Mouse (Mus musculus): ENCODE measurements around the gene Gm10722. TPM values are rescaled to one million over a fixed set of nuclear protein-coding genes. Genes with fewer than 3 reads are reported as not detected.
A peak's percentile ranks its signal among the peaks of the same experiment; 100 is the strongest.
"Not testable (repeated sequence)": the region's sequence is repeated elsewhere in the genome, so short reads cannot be mapped to it uniquely, and the experiment has no call there.

Gm10722 gene
- polyA plus RNA-seq, 1 experiment from 2014 or later = not detected

GRCm38 (mm10) chr9:3026741-3027140 is 26.0 kb downstream of the Gm10722 start:
- H3K4me3 ChIP-seq (replicated peaks); ATAC-seq (ENCODE audit: insufficient number of reproducible peaks, low FRiP score, low TSS enrichment, low read depth); H3K36me3 ChIP-seq; H3K4me1 ChIP-seq; H3K4me2 ChIP-seq (replicated peaks); H3K9ac ChIP-seq; H3K27me3 ChIP-seq; H3K9me3 ChIP-seq (replicated peaks); H3K27ac ChIP-seq (replicated peaks): not testable (repeated sequence)
- WGBS = 67% methylated on average over 9 of the region's 9 CpGs

- not testable (repeated sequence) for H3K27ac ChIP-seq (replicated peaks); H3K4me2 ChIP-seq (replicated peaks); H3K36me3 ChIP-seq; H3K4me1 ChIP-seq; H3K27me3 ChIP-seq; H3K9me3 ChIP-seq (replicated peaks); H3K9ac ChIP-seq; H3K4me3 ChIP-seq (replicated peaks)
- 69% methylated on average over 9 of the region's 9 CpGs for WGBS
- ATAC-seq (ENCODE audit: insufficient number of reproducible peaks, low FRiP score, low TSS enrichment, low read depth) = 0 out of 2 replicates have a peak, but pooled peaks have one; percentile 1
These were observed 26.5 kb downstream of the Gm10722 start for GRCm38 (mm10) chr9:3027200-3027599.

DNA sequence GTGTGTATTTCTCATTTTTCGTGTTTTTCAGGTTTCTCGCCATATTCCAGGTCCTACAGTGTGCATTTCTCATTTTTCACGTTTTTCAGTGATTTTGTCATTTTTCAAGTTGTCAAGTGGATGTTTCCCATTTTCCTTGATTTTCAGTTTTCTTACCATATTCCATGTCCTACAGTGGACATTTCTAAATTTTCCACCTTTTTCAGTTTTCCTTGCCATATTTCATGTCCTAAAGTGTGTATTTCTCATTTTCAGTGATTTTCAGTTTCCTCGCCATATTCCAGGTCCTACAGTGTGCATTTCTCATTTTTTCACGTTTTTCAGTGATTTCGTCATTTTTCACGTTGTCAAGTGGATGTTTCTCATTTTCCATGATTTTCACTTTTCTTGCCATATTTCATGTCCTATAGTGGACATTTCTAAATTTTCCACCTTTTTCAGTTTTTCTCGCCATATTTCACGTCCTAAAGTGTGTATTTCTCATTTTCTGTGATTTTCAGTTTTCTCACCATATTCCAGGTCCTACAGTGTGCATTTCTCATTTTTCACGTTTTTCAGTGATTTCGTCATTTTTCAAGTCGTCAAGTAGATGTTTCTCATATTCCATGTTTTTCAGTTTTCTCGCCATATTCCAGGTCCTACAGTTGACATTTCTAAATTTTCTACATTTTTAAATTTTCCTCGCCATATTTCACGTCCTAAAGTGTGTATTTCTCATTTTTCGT is 28.7 kb downstream of the Gm10722 start:
- 64% methylated on average over 14 of the region's 16 CpGs for WGBS
- not testable (repeated sequence) for ATAC-seq (ENCODE audit: insufficient number of reproducible peaks, low FRiP score, low TSS enrichment, low read depth); H3K4me2 ChIP-seq (replicated peaks); H3K36me3 ChIP-seq; H3K27me3 ChIP-seq; H3K4me1 ChIP-seq; H3K4me3 ChIP-seq (replicated peaks); H3K9me3 ChIP-seq (replicated peaks); H3K27ac ChIP-seq (replicated peaks); H3K9ac ChIP-seq

DNA sequence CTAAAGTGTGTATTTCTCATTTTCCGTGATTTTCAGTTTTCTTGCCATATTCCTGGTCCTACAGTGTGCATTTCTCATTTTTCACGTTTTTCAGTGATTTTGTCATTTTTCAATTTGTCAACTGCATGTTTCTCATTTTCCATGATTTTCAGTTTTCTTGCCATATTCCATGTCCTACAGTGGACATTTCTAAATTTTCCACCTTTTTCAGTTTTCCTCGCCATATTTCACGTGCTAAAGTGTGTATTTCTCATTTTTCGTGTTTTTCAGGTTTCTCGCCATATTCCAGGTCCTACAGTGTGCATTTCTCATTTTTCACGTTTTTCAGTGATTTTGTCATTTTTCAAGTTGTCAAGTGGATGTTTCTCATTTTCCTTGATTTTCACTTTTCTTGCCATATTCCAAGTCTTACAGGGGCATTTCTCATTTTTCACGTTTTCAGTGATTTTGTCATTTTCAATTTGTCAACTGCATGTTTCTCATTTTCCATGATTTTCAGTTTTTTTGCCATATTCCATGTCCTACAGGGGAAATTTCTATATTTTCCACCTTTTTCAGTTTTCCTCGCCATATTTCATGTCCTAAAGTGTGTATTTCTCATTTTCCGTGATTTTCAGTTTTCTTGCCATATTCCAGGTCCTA is 30.1 kb downstream of the Gm10722 start:
- H3K4me1 ChIP-seq; H3K27me3 ChIP-seq; H3K36me3 ChIP-seq; H3K9ac ChIP-seq; H3K27ac ChIP-seq (replicated peaks); H3K9me3 ChIP-seq (replicated peaks); H3K4me2 ChIP-seq (replicated peaks); H3K4me3 ChIP-seq (replicated peaks): not testable (repeated sequence)
- peak; percentile 58; the same call in 1 of the 2 replicates for ATAC-seq (ENCODE audit: insufficient number of reproducible peaks, low FRiP score, low TSS enrichment, low read depth)
- WGBS = 80% methylated on average over 4 of the region's 10 CpGs

- not testable (repeated sequence) for H3K27ac ChIP-seq (replicated peaks); H3K4me2 ChIP-seq (replicated peaks); H3K9ac ChIP-seq; H3K4me3 ChIP-seq (replicated peaks); H3K36me3 ChIP-seq; ATAC-seq (ENCODE audit: insufficient number of reproducible peaks, low FRiP score, low TSS enrichment, low read depth); H3K27me3 ChIP-seq; H3K4me1 ChIP-seq; H3K9me3 ChIP-seq (replicated peaks)
- WGBS = 43% methylated on average over 1 of the region's 8 CpGs
These were observed 33.6 kb downstream of the Gm10722 start, which contains the start of gene Gm17535 for GRCm38 (mm10) chr9:3034299-3034698. Gene Gm17535 (plus strand): TSS chr9:3034599.

DNA sequence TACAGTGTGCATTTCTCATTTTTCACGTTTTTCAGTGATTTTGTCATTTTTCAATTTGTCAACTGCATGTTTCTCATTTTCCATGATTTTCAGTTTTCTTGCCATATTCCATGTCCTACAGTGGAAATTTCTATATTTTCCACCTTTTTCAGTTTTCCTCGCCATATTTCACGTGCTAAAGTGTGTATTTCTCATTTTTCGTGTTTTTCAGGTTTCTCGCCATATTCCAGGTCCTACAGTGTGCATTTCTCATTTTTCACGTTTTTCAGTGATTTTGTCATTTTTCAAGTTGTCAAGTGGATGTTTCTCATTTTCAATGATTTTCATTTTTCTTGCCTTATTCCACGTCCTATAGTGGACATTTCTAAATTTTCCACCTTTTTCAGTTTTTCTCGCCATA is 35.9 kb downstream of the Gm10722 start, which contains the start of gene Gm10715:
Gm10715 (plus strand) TSS at position 301 of the 400 bp plus-strand sequence.
- H3K36me3 ChIP-seq; H3K9ac ChIP-seq; H3K4me2 ChIP-seq (replicated peaks); ATAC-seq (ENCODE audit: insufficient number of reproducible peaks, low FRiP score, low TSS enrichment, low read depth); H3K27me3 ChIP-seq; H3K9me3 ChIP-seq (replicated peaks); H3K4me3 ChIP-seq (replicated peaks); H3K4me1 ChIP-seq; H3K27ac ChIP-seq (replicated peaks): not testable (repeated sequence)
- WGBS = 75% methylated on average over 8 of the region's 8 CpGs

GRCm38 (mm10) chr9:3038161-3038560 is 37.4 kb downstream of the Gm10722 start:
- not testable (repeated sequence) for H3K4me3 ChIP-seq (replicated peaks); H3K4me2 ChIP-seq (replicated peaks); H3K4me1 ChIP-seq; H3K36me3 ChIP-seq; H3K27me3 ChIP-seq; ATAC-seq (ENCODE audit: insufficient number of reproducible peaks, low FRiP score, low TSS enrichment, low read depth); H3K9ac ChIP-seq; H3K9me3 ChIP-seq (replicated peaks); H3K27ac ChIP-seq (replicated peaks)
- WGBS = 63% methylated on average over 4 of the region's 4 CpGs

Small RNA genes within 50 kb of the gene (microRNA-seq; reads per million reads assigned to microRNA genes)
- not detected for gene Mir101c (ENCODE audit: borderline number of aligned reads)

Other genes with a start within 250 kb of the Gm10722 start
- gene Gm11168, start 2.4 kb downstream of the Gm10722 start, polyA plus RNA-seq (2015; fragmentation: Nextera tagmentation; extraction: Ambion mirVana) = not detected in 2 replicates
- gene Gm10721, start 12.2 kb downstream of the Gm10722 start, polyA plus RNA-seq (2015; fragmentation: Nextera tagmentation; extraction: Ambion mirVana) = not detected in 2 replicates
- not detected in 2 replicates for gene Gm10720, start 14.7 kb downstream of the Gm10722 start, polyA plus RNA-seq (2015; fragmentation: Nextera tagmentation; extraction: Ambion mirVana)
- gene Gm10719, start 16.5 kb downstream of the Gm10722 start, polyA plus RNA-seq (2015; fragmentation: Nextera tagmentation; extraction: Ambion mirVana) = not detected in 2 replicates
- gene Gm10718, start 22.6 kb downstream of the Gm10722 start, polyA plus RNA-seq (2015; fragmentation: Nextera tagmentation; extraction: Ambion mirVana) = 0.47 TPM in 1 of 2 replicates, not detected in the other
- not detected in 2 replicates for gene Gm10717, start 24.5 kb downstream of the Gm10722 start, polyA plus RNA-seq (2015; fragmentation: Nextera tagmentation; extraction: Ambion mirVana)
- gene Gm17535, start 33.7 kb downstream of the Gm10722 start, polyA plus RNA-seq (2015; fragmentation: Nextera tagmentation; extraction: Ambion mirVana) = not detected in 2 replicates
- gene Gm10715, start 36.0 kb downstream of the Gm10722 start, polyA plus RNA-seq (2015; fragmentation: Nextera tagmentation; extraction: Ambion mirVana) = not detected in 2 replicates

Data from embryonic facial prominence, embryonic 15.5 days (tissue).